9 mouse cellular contexts compared by ENCODE assay signal in genomic region chr1:55132308-55132707, GRCm38 (mm10). TPM values are rescaled to one million over a fixed set of nuclear protein-coding genes. Genes with fewer than 3 reads are reported as not detected.
DNase-seq lines count a peak whose midpoint lies in the region; ATAC-seq and TF ChIP-seq lines count a peak whose summit lies in the region.
"Had no signal": no experiment of that assay in that cellular context is flagged by ENCODE, and none has a peak within 500 bp of the region (broad histone marks: within the 10 kb centered on the region; RNA-seq: fewer than 3 reads in every experiment).

No protein-coding gene starts in this region.

- peak overlapping the region; percentile 92 for H3K9ac ChIP-seq in ES-Bruce4 (ENCODE audit: low read depth, poor library complexity, severe bottlenecking)
- H3K9ac ChIP-seq in heart, embryonic 16.5 days (ENCODE audit: low read length), result peak overlapping the region; percentile 100
- H3K9ac ChIP-seq in liver, postnatal 0 days (replicated peaks), result peak overlapping the region; percentile 91

- no peak for TF ChIP-seq POLR2A in ES-Bruce4 (IDR thresholded peaks at IDR 0.05; ENCODE audit: insufficient read depth, low read length)

- no peaks in the 10 kb centered on the region for H3K27me3 ChIP-seq in heart, embryonic 10.5 days (ENCODE audit: insufficient read depth, poor library complexity, severe bottlenecking)
- H3K27me3 ChIP-seq in ES-Bruce4 (ENCODE audit: control insufficient read depth, insufficient read depth, low read length, poor library complexity, severe bottlenecking), result no peaks in the 10 kb centered on the region
- H3K27me3 ChIP-seq in heart, embryonic 16.5 days (ENCODE audit: control insufficient read depth, insufficient read depth, low read length), result no peaks in the 10 kb centered on the region
- H3K27me3 ChIP-seq in liver, postnatal 0 days (ENCODE audit: insufficient read depth, low read length), result no peaks in the 10 kb centered on the region

- 62% methylated on average over 4 of the region's 4 CpGs for WGBS in heart, embryonic 10.5 days
- whole genome bisulfite sequencing in heart, embryonic 16.5 days, result 42% methylated on average over 4 of the region's 4 CpGs
- WGBS in liver, postnatal 0 days (ENCODE audit: insufficient replicate concordance), result 36% methylated on average over 4 of the region's 4 CpGs

- ATAC-seq in heart, embryonic 16.5 days (replicated peaks; ENCODE audit: extremely low read depth, insufficient read depth, low FRiP score), result no peak
- ATAC-seq in liver, postnatal 0 days, result no peak

- intact Hi-C loops in heart, postnatal 14 days (cut with DNase I), result no loop called here

- H3K36me3 ChIP-seq in heart, embryonic 10.5 days, result peaks cover 19% of the 10 kb centered on the region
- H3K36me3 ChIP-seq in ES-Bruce4 (ENCODE audit: control insufficient read depth, insufficient read depth, low read length, poor library complexity, severe bottlenecking), result peaks cover 3% of the 10 kb centered on the region
- H3K36me3 ChIP-seq in heart, embryonic 16.5 days (ENCODE audit: control insufficient read depth, insufficient read depth), result peaks cover under 1% of the 10 kb centered on the region; the same call in 1 of the 2 replicates
- peaks cover 8% of the 10 kb centered on the region; the same call in 1 of the 2 replicates for H3K36me3 ChIP-seq in liver, postnatal 0 days (replicated peaks; ENCODE audit: insufficient read depth, low read length)

- H3K27ac ChIP-seq in heart, embryonic 10.5 days, result peak overlapping the region; percentile 99; the same call in 1 of the 2 replicates
- H3K27ac ChIP-seq in ES-Bruce4 (ENCODE audit: insufficient read depth, low read length), result peak overlapping the region; percentile 76
- H3K27ac ChIP-seq in heart, embryonic 16.5 days (ENCODE audit: low read length), result peak overlapping the region; percentile 32
- peak overlapping the region; percentile 97 for H3K27ac ChIP-seq in liver, postnatal 0 days (ENCODE audit: low read depth)

- H3K4me3 ChIP-seq in heart, embryonic 10.5 days, result peak overlapping the region; percentile 94
- H3K4me3 ChIP-seq in ES-Bruce4 (ENCODE audit: low read depth, low read length), result peak overlapping the region; percentile 51
- H3K4me3 ChIP-seq in heart, embryonic 16.5 days (ENCODE audit: low read length), result peak overlapping the region; percentile 100
- H3K4me3 ChIP-seq in liver, postnatal 0 days (ENCODE audit: low read depth, low read length), result peak overlapping the region; percentile 89

- TF ChIP-seq EP300 in ES-Bruce4 (IDR thresholded peaks at IDR 0.05; ENCODE audit: insufficient read depth, low read depth, low read length), result no peak
- TF ChIP-seq EP300 in liver, postnatal 0 days (IDR thresholded peaks at IDR 0.05; ENCODE audit: low read depth), result no peak

- TF ChIP-seq CTCF in ES-Bruce4 (IDR thresholded peaks at IDR 0.05; ENCODE audit: low read depth, low read length), result no peak
- no peak for TF ChIP-seq CTCF in liver, postnatal 0 days (IDR thresholded peaks at IDR 0.05; ENCODE audit: low read depth)

- H3K4me1 ChIP-seq in heart, embryonic 10.5 days, result 0 out of 2 replicates have a peak, but pooled peaks cover 7% of the 10 kb centered on the region
- peaks cover 1% of the 10 kb centered on the region for H3K4me1 ChIP-seq in ES-Bruce4 (ENCODE audit: control insufficient read depth, insufficient read depth, low read length)
- H3K4me1 ChIP-seq in heart, embryonic 16.5 days (ENCODE audit: control insufficient read depth, insufficient read depth, low read length), result peaks cover 14% of the 10 kb centered on the region
- H3K4me1 ChIP-seq in liver, postnatal 0 days (ENCODE audit: insufficient read depth), result peaks cover 16% of the 10 kb centered on the region

- peak overlapping the region; percentile 80 for H3K4me2 ChIP-seq in heart, embryonic 16.5 days (ENCODE audit: low read depth, low read length)
- peak overlapping the region; percentile 82 for H3K4me2 ChIP-seq in liver, postnatal 0 days (ENCODE audit: low read depth, low read length)

- no peak for DNase-seq in heart, embryonic 10.5 days (ENCODE audit: low spot score)
- DNase-seq in heart, postnatal 14 days, result no peak
- DNase-seq in liver, postnatal 0 days, result no peak
- no peak for DNase-seq in frontal cortex, adult 2 months (ENCODE audit: extremely low spot score in 1 of 2, low spot score in 1 of 2)
- no peak for DNase-seq in thymus, adult 18-20 months
- DNase-seq in adrenal gland, adult 8-10 months, result no peak
- DNase-seq: cerebellum, adult 9-11 months had no signal

- no peaks in the 10 kb centered on the region for H3K9me3 ChIP-seq in heart, embryonic 10.5 days
- no peaks in the 10 kb centered on the region for H3K9me3 ChIP-seq in ES-Bruce4 (replicated peaks; ENCODE audit: control insufficient read depth, insufficient read depth, low read length, poor library complexity, severe bottlenecking)
- H3K9me3 ChIP-seq in heart, embryonic 16.5 days (replicated peaks; ENCODE audit: control insufficient read depth, low read length), result no peaks in the 10 kb centered on the region
- no peaks in the 10 kb centered on the region for H3K9me3 ChIP-seq in liver, postnatal 0 days (ENCODE audit: low read length)

RNA-seq across cellular contexts. Expression of gene Mob4, which starts 1.3 kb away (rescaled TPM):
- 101 and 112 TPM in 2 replicates for polyA plus RNA-seq in heart, embryonic 10.5 days (2016; fragmentation: Nextera tagmentation; extraction: Ambion mirVana)
- total RNA-seq in heart, postnatal 14 days (2021), result 10 to 100 TPM; 36.6 to 38.2 TPM
- polyA plus RNA-seq in ES-Bruce4 (2011; ENCODE audit: insufficient read depth, insufficient read length, low read depth, missing spikeins), result 77.2 and 83.5 TPM in 2 replicates
- 113 and 127 TPM in 2 replicates for polyA plus RNA-seq in heart, embryonic 16.5 days (2015; fragmentation: Nextera tagmentation; extraction: Ambion mirVana)
- polyA plus RNA-seq in liver, postnatal 0 days (2015; fragmentation: Nextera tagmentation; extraction: Ambion mirVana), result 40.1 and 42.2 TPM in 2 replicates
- polyA plus RNA-seq in frontal cortex, adult 2 months (2012; rRNA removed), result 45.5 and 47.1 TPM in 2 replicates
- total RNA-seq in adrenal gland, adult 8-10 months (2022), result 100 to 1,000 TPM; 120 to 399 (median 199) TPM

RNA-seq across cellular contexts. Expression of gene Hspd1, which starts 44.3 kb away (rescaled TPM):
- 650 and 681 TPM in 2 replicates for polyA plus RNA-seq in heart, embryonic 10.5 days (2016; fragmentation: Nextera tagmentation; extraction: Ambion mirVana)
- 100 to 1,000 TPM; 331 to 362 TPM for total RNA-seq in heart, postnatal 14 days (2021)
- polyA plus RNA-seq in ES-Bruce4 (2011; ENCODE audit: insufficient read depth, insufficient read length, low read depth, missing spikeins), result 626 and 704 TPM in 2 replicates
- 491 and 512 TPM in 2 replicates for polyA plus RNA-seq in heart, embryonic 16.5 days (2015; fragmentation: Nextera tagmentation; extraction: Ambion mirVana)
- polyA plus RNA-seq in liver, postnatal 0 days (2015; fragmentation: Nextera tagmentation; extraction: Ambion mirVana), result 288 and 295 TPM in 2 replicates
- 105 and 116 TPM in 2 replicates for polyA plus RNA-seq in frontal cortex, adult 2 months (2012; rRNA removed)
- 1,000 to 10,000 TPM in 2 of 4 experiments, 100 to 1,000 TPM in 2; 545 to 1,761 (median 966) TPM for total RNA-seq in adrenal gland, adult 8-10 months (2022)

RNA-seq across cellular contexts. Expression of gene Hspe1, which starts 44.4 kb away (rescaled TPM):
- 474 and 598 TPM in 2 replicates for polyA plus RNA-seq in heart, embryonic 10.5 days (2016; fragmentation: Nextera tagmentation; extraction: Ambion mirVana)
- total RNA-seq in heart, postnatal 14 days (2021), result 100 to 1,000 TPM; 125 TPM
- 622 and 631 TPM in 2 replicates for polyA plus RNA-seq in ES-Bruce4 (2011; ENCODE audit: insufficient read depth, insufficient read length, low read depth, missing spikeins)
- 276 and 289 TPM in 2 replicates for polyA plus RNA-seq in heart, embryonic 16.5 days (2015; fragmentation: Nextera tagmentation; extraction: Ambion mirVana)
- polyA plus RNA-seq in liver, postnatal 0 days (2015; fragmentation: Nextera tagmentation; extraction: Ambion mirVana), result 513 and 558 TPM in 2 replicates
- 180 and 187 TPM in 2 replicates for polyA plus RNA-seq in frontal cortex, adult 2 months (2012; rRNA removed)
- total RNA-seq in adrenal gland, adult 8-10 months (2022), result 1,000 to 10,000 TPM in 1 of 4 experiments, 100 to 1,000 TPM in 3; 299 to 1,036 (median 606) TPM

Comparison
In these comparisons a context has a peak if more than half of its experiments do, and no peak if none do; other contexts are left out.
1. H3K27ac ChIP-seq: peak in every context shown above with its lines; median percentile 99 in heart, embryonic 10.5 days; 97 in liver, postnatal 0 days; 76 in ES-Bruce4; 32 in heart, embryonic 16.5 days.